Mouse (Mus musculus) intestine, postnatal 0 days (tissue): ENCODE results near the gene Gabrd. TPM values are rescaled to one million over a fixed set of nuclear protein-coding genes. Genes with fewer than 3 reads are reported as not detected.

Experiments used
- ATAC-seq: fragments of 200-750 bp; cut with Nextera tagmentation; 2 replicates; pipeline ENCODE4 v1.8.0; 2017; ENCODE audit warnings: mild to moderate bottlenecking, moderate TSS enrichment, moderate library complexity
- H3K27ac ChIP-seq: fragments of 300-500 bp; sonication (generic); 2 replicates; pipeline ENCODE4 v1.5.1; 2014; ENCODE audit warnings: mild to moderate bottlenecking, low read depth, low read length, moderate library complexity
- H3K27me3 ChIP-seq: fragments of 300-500 bp; sonication (generic); replicated peaks from 2 replicates; pipeline ENCODE4 v1.6.1; 2014; ENCODE audit warnings: low read length, mixed read lengths; ENCODE audit not compliant: control insufficient read depth, insufficient read depth
- H3K36me3 ChIP-seq: fragments of 300-500 bp; sonication (generic); 2 replicates; pipeline ENCODE4 v1.6.1; 2014; ENCODE audit warnings: mild to moderate bottlenecking, moderate library complexity; ENCODE audit not compliant: control insufficient read depth, insufficient read depth
- H3K4me1 ChIP-seq: fragments of 300-500 bp; sonication (generic); replicated peaks from 2 replicates; pipeline ENCODE4 v1.6.1; 2014; ENCODE audit warnings: antibody characterized with exemption, low read length, mixed read lengths; ENCODE audit not compliant: control insufficient read depth, insufficient read depth
- H3K4me2 ChIP-seq: fragments of 300-500 bp; sonication (generic); replicated peaks from 2 replicates; pipeline ENCODE4 v1.6.1; 2014; ENCODE audit warnings: low read depth, mild to moderate bottlenecking, moderate library complexity
- H3K4me3 ChIP-seq: fragments of 300-500 bp; sonication (generic); 2 replicates; pipeline ENCODE4 v1.5.1; 2014; ENCODE audit warnings: low read depth, low read length
- H3K9ac ChIP-seq: fragments of 300-500 bp; sonication (generic); 2 replicates; pipeline ENCODE4 v1.6.1; 2014; ENCODE audit warnings: mild to moderate bottlenecking, low read depth, low read length
- H3K9me3 ChIP-seq: fragments of 300-500 bp; sonication (generic); 2 replicates; pipeline ENCODE4 v1.6.1; 2016; ENCODE audit warnings: mixed run types; ENCODE audit not compliant: control insufficient read depth
- CTCF ChIP-seq: sonication (generic); IDR thresholded peaks from 2 replicates; pipeline ENCODE4 v1.5.1; 2016; ENCODE audit warnings: low read depth, mild to moderate bottlenecking, control low read depth, antibody characterized with exemption, moderate library complexity
- whole genome bisulfite sequencing: fragments of 180-500 bp; shearing (Covaris S2); extraction: QIAGEN DNeasy Blood & Tissue Kit; methylation state at CpG from one replicate; pipeline ENCODE4 v1.1.7; 2014; 5-methylcytosine and 5-hydroxymethylcytosine counted together
- polyA plus RNA-seq: library from polyadenylated mRNA; unstranded; fragments of >200 nt; fragmentation: Nextera tagmentation; extraction: Ambion mirVana; gene quantifications from 2 replicates; pipeline ENCODE4 v1.2.1, GENCODE M21; 2015

Gabrd gene
- polyA plus RNA-seq, 1 experiment from 2014 or later = 0.21 TPM

DNA sequence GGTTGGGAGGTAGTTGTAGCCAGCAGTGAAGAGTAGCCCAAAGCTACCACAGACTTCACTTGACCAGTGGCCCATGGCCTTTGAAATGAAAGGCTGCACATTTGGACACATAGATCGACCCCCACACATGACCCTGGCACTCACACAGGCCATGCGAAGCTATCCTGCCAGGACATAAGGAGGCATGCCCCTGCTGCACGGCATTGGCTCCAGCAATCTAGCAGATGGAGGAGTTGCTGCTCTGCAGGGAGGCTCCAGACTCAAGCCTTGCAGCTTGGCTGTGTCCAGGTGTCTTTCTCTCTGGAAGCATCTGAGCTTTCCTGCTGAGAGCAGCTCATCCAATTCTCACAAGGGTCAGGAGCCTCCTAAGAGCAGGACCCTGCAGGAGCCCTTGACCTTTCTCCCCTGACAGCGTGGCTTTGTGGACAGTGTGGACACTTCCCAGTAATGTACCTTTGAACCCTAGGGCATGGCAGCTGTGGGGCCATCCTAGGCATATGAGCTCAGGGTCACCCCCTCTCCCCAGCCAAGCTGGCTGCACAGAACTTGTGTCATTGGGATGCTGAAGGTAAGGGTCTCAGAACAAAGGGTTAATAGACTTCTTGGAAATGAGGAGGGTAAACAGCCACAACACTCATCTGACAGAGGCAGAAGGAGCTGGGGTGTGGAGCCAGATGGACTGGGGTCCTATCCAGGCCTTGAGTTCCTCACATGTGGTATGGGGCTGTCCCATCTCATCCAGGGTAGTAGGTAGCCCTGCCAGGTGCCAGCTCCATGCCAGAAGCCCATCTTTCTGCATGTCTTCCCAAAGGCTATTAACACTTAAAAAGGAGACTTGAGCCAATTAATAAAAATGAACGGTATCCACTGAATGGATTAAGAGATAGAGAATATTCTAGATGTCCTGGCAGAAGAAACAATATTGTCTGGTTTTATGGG is 25.8 kb downstream of the Gabrd start:
- WGBS = 73% methylated on average over 5 of the region's 5 CpGs
- H3K4me2 ChIP-seq = no peak overlapping the region
- H3K36me3 ChIP-seq = no peaks in the 10 kb centered on the region
- no peak overlapping the region for H3K9ac ChIP-seq
- H3K27ac ChIP-seq = peak overlapping the region; percentile 81; the same call in 1 of the 2 replicates
- no peaks in the 10 kb centered on the region for H3K9me3 ChIP-seq
- ATAC-seq = 0 out of 2 replicates have a peak, but pooled peaks have one; percentile 22
- peaks cover 5% of the 10 kb centered on the region; the same call in 1 of the 2 replicates for H3K4me1 ChIP-seq
- H3K27me3 ChIP-seq = no peaks in the 10 kb centered on the region
- no peak overlapping the region for H3K4me3 ChIP-seq
- TF ChIP-seq CTCF = no peak

DNA sequence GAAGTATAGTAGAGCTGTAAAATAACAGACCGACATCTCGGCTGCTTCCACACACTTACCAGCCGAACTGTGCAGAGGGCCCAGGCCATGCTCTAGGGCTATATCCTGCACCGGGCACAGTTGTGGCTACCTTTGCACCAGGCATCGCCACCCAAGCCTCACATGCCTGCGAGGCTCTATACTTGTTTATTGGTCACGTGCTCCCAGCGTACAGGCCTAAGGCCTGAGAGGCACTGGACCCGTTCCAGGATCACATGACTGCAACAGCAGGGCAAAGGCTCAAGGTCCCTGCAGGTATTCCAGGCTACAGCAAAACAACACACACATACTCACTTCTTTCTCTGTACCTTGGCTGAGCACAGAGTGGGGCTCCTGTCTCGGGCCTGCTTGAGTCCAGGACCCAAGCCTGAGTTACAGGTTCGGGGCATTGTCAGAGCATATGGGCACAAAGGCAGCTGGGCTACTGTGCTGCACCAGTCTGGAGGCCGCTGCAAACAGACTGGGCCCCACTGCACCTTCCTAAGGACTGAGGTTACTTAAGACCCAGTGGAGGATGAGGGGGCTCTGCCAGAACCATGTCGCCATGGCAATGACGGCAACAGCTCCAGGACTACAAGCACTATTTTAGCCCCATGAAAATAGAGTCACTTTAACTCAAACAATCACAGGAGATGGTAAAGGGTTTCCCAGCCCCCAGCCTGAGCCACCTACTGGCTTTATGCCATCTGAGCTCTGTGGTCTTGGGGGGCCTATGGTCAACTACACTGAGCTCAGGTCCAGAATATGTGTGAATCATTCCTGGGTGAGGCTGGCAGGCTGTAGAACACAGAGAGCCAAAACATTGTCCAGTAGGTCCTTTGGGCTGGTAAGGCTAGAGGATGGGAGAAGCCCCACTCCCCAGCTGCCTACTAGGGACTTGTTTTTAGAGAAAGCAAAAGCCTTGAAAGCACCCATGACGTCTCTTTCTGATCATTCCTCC is 26.9 kb downstream of the Gabrd start:
- H3K9me3 ChIP-seq = no peaks in the 10 kb centered on the region
- WGBS = 55% methylated on average over 15 of the region's 15 CpGs
- H3K4me2 ChIP-seq = no peak overlapping the region
- TF ChIP-seq CTCF = no peak
- H3K4me3 ChIP-seq = no peak overlapping the region
- peak; percentile 89 for ATAC-seq
- H3K4me1 ChIP-seq = peaks cover 8% of the 10 kb centered on the region; the same call in 1 of the 2 replicates
- H3K27ac ChIP-seq = peak overlapping the region; percentile 81
- no peaks in the 10 kb centered on the region for H3K27me3 ChIP-seq
- H3K9ac ChIP-seq = no peak overlapping the region
- no peaks in the 10 kb centered on the region for H3K36me3 ChIP-seq

DNA sequence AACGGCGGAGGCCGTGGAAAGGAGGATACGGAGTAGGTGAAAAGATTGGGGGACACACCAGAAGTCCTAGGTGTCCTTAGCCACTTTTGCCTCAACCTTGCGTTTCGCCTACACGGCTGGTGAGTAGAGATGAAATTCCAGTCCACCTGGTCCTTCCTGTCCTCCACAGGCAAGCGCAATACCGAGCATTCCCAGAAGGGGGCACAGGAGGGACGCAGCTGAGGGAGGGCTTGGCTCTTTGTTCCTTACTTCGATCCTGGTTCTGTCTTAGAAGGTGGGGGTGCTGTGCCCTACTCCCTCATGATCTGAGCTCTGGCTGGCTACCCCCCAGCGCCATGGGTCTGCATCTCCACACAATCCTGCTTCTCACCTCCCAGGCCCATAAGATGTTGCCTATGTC is 29.2 kb downstream of the Gabrd start:
- 45% methylated on average over 12 of the region's 12 CpGs for WGBS
- H3K36me3 ChIP-seq = no peaks in the 10 kb centered on the region

DNA sequence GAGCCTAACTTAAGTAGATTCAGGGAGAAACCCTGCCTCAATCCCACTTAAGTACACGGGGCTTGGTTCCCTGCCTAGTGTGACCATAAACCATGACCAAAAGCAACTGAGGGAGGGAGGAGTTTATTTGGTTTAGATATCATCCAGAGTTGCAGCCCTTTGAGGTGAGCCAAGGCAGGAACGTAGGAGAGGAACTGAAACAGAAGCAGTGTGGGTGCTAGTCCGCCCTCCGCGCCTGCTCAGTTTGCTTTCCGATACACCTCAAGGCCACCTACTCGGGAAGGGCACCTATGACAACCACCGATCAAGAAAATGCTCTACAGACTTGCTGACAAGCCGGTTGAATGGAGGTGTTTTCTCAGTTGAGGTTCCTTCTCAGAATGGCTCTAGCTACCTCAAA is 30.2 kb downstream of the Gabrd start:
- WGBS = 51% methylated on average over 9 of the region's 9 CpGs
- peaks cover 8% of the 10 kb centered on the region; the same call in 1 of the 2 replicates for H3K4me1 ChIP-seq
- H3K4me2 ChIP-seq = no peak overlapping the region
- no peak overlapping the region for H3K27ac ChIP-seq
- no peak for TF ChIP-seq CTCF
- H3K27me3 ChIP-seq = no peaks in the 10 kb centered on the region
- H3K36me3 ChIP-seq = no peaks in the 10 kb centered on the region
- H3K4me3 ChIP-seq = no peak overlapping the region
- H3K9ac ChIP-seq = no peak overlapping the region
- H3K9me3 ChIP-seq = no peaks in the 10 kb centered on the region
- no peak for ATAC-seq

More for the DNA sequence above, 29.2 kb downstream of the Gabrd start:
- no peak overlapping the region for H3K27ac ChIP-seq
- H3K4me1 ChIP-seq = peaks cover 8% of the 10 kb centered on the region; the same call in 1 of the 2 replicates
- no peaks in the 10 kb centered on the region for H3K27me3 ChIP-seq
- ATAC-seq = no peak
- no peak overlapping the region for H3K4me3 ChIP-seq
- TF ChIP-seq CTCF = peak; percentile 95
- H3K9me3 ChIP-seq = no peaks in the 10 kb centered on the region
- H3K9ac ChIP-seq = no peak overlapping the region
- H3K4me2 ChIP-seq = no peak overlapping the region

DNA sequence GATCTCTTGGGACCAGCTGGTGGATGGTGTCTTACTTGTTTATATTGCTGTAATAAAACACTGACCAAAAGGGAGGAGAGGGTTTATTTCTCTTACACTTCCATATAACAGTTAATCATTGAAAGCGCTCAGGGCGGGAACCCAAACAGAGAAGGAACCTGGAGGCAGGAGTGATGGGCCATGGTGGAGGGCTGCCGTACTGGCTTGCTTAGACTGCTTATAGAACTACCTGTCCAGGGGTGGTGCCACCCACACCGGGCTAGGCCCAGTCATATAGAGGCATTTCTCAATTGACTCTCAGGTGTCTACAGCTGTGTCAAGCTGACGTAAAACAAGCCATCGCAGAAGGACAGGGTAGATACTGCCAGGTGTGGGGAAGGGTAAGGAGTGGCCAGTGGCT is 31.1 kb downstream of the Gabrd start:
- H3K4me2 ChIP-seq = peak overlapping the region; percentile 32
- no peak overlapping the region for H3K9ac ChIP-seq
- no peak overlapping the region for H3K27ac ChIP-seq

More for the DNA sequence above, 31.1 kb downstream of the Gabrd start:
- H3K9me3 ChIP-seq = no peaks in the 10 kb centered on the region
- peak; percentile 15; the same call in 1 of the 2 replicates for ATAC-seq
- 0 out of 2 replicates have a peak, but pooled peaks cover 3% of the 10 kb centered on the region for H3K27me3 ChIP-seq
- H3K4me1 ChIP-seq = peaks cover 4% of the 10 kb centered on the region; the same call in 1 of the 2 replicates
- 24% methylated on average over 6 of the region's 6 CpGs for WGBS
- no peak overlapping the region for H3K4me3 ChIP-seq
- TF ChIP-seq CTCF = no peak
- H3K36me3 ChIP-seq = no peaks in the 10 kb centered on the region
